Mouse (Mus musculus) brain, adult 2 months (tissue): Measurements from ENCODE around the gene Cdh13.

Experiments used
- DNase-seq: peaks from one replicate; pipeline ENCODE4 v3.0.0; 2011; ENCODE audit warnings: low read depth, low spot score

Cdh13 gene

GRCm38 (mm10) chr8:118444651-118445207 is 161.2 kb downstream of the Cdh13 start:
- DNase-seq: no peak

GRCm38 (mm10) chr8:118446516-118446915 is 163.0 kb downstream of the Cdh13 start:
- no peak for DNase-seq

- DNase-seq: no peak
Measured at GRCm38 (mm10) chr8:118448011-118448410, 164.5 kb downstream of the Cdh13 start.

GRCm38 (mm10) chr8:118452445-118453103 is 169.0 kb downstream of the Cdh13 start:
- no peak for DNase-seq

GRCm38 (mm10) chr8:118455245-118455644 is 171.7 kb downstream of the Cdh13 start:
- DNase-seq: no peak

- peak; percentile 67 for DNase-seq
Measured at GRCm38 (mm10) chr8:118465330-118465948, 181.9 kb downstream of the Cdh13 start.

GRCm38 (mm10) chr8:118477587-118477986 is 194.1 kb downstream of the Cdh13 start:
- DNase-seq: peak; percentile 31

GRCm38 (mm10) chr8:118488735-118489134 is 205.2 kb downstream of the Cdh13 start:
- peak; percentile 58 for DNase-seq

GRCm38 (mm10) chr8:118502509-118502908 is 219.0 kb downstream of the Cdh13 start:
- DNase-seq: peak; percentile 10

- DNase-seq: no peak
Measured at GRCm38 (mm10) chr8:118509426-118509825, 225.9 kb downstream of the Cdh13 start.

- no peak for DNase-seq
Measured at GRCm38 (mm10) chr8:118513259-118513658, 229.7 kb downstream of the Cdh13 start.

- DNase-seq: no peak
Measured at GRCm38 (mm10) chr8:118515616-118516015, 232.1 kb downstream of the Cdh13 start.

- peak; percentile 57 for DNase-seq
Measured at GRCm38 (mm10) chr8:118517071-118517470, 233.5 kb downstream of the Cdh13 start.

GRCm38 (mm10) chr8:118518030-118518741 is 234.7 kb downstream of the Cdh13 start:
- peak; percentile 67 for DNase-seq

GRCm38 (mm10) chr8:118518742-118519102 is 235.2 kb downstream of the Cdh13 start:
- DNase-seq: peak; percentile 54

- DNase-seq: no peak
Measured at GRCm38 (mm10) chr8:118523922-118524321, 240.4 kb downstream of the Cdh13 start.

GRCm38 (mm10) chr8:118538816-118539558 is 255.5 kb downstream of the Cdh13 start:
- peak; percentile 53 for DNase-seq

GRCm38 (mm10) chr8:118539559-118539819 is 256.0 kb downstream of the Cdh13 start:
- DNase-seq: no peak

- DNase-seq: no peak
Measured at GRCm38 (mm10) chr8:118539941-118540340, 256.4 kb downstream of the Cdh13 start.

- no peak for DNase-seq
Measured at GRCm38 (mm10) chr8:118552397-118552796, 268.9 kb downstream of the Cdh13 start.

GRCm38 (mm10) chr8:118552842-118553241 is 269.3 kb downstream of the Cdh13 start:
- no peak for DNase-seq

- DNase-seq: no peak
Measured at GRCm38 (mm10) chr8:118564024-118564423, 280.5 kb downstream of the Cdh13 start.
